Mouse (Mus musculus) adrenal gland, postnatal 4 days (tissue): ENCODE results near the gene Olfr286. TPM values are rescaled to one million over a fixed set of nuclear protein-coding genes. Genes with fewer than 3 reads are reported as not detected.

Experiments used
- DNase-seq, 2 experiments: peaks; one replicate each; pipeline ENCODE4 v3.0.0; 2021 to 2022; ENCODE audit warnings: low spot score in 2 of 2, mixed read lengths in 2 of 2
- long read RNA-seq, 2 experiments: library from polyadenylated mRNA; stranded (forward); transcript quantifications; one replicate each; pipeline ENCODE4 v2.0.0; 2021
- total RNA-seq, 2 experiments: library from RNA; stranded (reverse); gene quantifications; 2 replicates each; pipeline ENCODE4 v1.2.3; 2021

Gene Olfr286
- not detected for total RNA-seq
- long read RNA-seq, experiment 1: 0 reads
- long read RNA-seq, experiment 2: 0 reads

GRCm38 (mm10) chr15:98234350-98234749 lies at the start of gene Olfr286:
Gene Olfr286 (minus strand): TSS chr15:98234450.
- DNase-seq: no peak

DNA sequence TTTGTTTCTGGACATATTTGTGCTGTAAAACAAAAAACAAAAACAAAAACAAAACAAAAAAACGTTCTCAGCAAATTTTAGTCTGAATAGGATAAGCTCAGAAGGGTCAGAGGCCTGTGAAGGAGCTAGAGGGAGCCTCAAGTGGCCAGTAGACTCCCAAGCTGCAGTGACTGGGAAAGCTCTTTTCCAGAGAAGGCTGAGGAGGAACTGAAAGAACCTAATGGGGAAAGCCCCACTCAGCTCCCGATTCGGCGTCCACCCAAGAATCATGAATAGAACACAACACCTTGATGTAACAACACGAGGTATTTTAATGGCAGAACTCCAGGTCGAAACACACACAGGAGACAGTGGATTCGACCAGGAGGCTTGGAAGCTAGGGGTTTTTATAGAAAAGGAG lies 23.5 kb upstream of the Olfr286 start:
- no peak for DNase-seq

DNA sequence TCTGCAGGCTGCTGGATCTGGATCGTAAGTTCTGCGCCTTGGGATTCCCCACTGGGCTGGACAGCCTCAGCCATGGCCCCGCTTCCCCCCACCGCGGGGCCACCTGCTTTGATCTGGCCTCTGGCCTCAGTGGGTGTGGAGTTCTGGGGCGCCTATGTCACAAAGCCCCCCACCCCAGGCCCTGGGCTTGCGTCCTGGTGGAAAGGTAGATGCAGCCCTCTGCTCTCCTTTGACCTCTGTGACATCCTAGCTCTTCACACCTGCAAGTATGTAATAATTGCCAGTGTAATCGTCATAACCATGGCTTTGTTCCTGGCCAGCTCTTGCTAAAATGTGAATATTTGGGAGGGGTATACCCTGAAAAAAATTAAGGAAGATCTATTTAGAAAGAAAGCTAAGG lies 22.9 kb upstream of the Olfr286 start, which contains the start of gene H1fnt:
Gene H1fnt, minus strand, starts transcription at position 101 of the 400 bp plus-strand sequence.
- DNase-seq: no peak

DNA sequence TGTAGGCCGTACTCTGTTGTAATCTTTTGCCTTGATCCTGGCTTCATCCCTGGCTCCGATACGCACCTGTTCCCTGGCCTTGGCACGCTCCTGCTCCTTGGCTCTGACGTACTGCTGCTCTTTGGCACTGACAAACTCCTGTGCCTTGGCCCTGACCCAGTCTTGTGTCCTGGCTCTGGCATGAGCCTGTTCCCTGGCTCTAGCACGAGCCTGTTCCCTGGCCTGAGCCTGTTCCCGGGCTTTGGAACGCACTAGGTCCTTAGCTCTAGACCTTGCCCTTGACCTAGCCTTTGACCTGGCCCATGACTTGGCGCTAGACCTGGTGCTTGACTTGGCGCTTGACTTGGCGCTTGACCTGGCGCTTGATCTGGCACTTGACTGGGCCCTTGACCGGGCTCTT lies 22.0 kb upstream of the Olfr286 start:
- no peak for DNase-seq

- no peak for DNase-seq
Measured at GRCm38 (mm10) chr15:98235442-98235841, 1.2 kb upstream of the Olfr286 start.

DNA sequence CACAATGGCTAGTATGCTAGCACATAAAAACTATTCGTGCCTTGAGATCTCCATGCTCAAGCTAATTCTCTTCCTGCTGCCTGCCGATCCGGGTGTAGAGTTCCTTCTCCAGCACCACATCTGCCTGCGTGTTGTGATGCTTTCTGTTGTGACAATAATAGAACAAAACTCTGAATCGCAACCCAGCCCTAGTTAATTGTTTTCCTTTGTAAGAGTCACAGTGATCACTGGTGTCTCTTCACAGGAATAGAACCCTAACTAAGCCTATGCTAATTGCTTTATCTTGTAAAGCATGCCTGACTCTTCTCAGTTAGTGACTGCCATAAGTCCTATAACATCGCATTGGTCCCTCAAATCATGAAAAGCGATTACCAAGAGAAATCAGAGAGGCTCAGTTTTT lies 8.2 kb downstream of the Olfr286 start:
- DNase-seq: no peak

GRCm38 (mm10) chr15:98225610-98226009 lies 8.6 kb downstream of the Olfr286 start:
- no peak for DNase-seq

DNA sequence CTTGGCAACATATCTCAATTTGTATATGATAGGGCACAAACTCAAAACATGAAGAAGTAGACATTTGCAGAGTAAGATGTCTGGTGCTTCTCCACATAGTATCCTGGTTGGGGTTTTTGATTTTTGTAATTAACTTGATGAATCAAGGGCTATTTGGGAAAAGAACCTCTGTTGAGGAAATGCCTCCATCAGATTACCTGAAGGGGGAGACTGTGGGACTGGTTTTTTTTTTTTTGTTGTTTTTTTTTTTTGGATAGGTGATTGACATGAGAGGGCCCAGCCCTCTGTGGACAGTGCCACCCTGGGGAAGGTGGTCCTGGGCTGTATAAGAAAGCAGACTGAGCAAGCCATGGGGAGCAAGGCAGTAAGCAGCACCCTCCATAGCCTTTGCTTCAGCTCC lies 11.9 kb downstream of the Olfr286 start:
- no peak for DNase-seq

GRCm38 (mm10) chr15:98220877-98221276 lies 13.4 kb downstream of the Olfr286 start, which contains the start of the genes Gm44579 and Olfr287:
Gene Gm44579 (minus strand): TSS chr15:98220977.
Gene Olfr287 (minus strand): TSS chr15:98221056.
- no peak for DNase-seq

- DNase-seq: no peak
Measured at GRCm38 (mm10) chr15:98214130-98214529, 20.1 kb downstream of the Olfr286 start.

DNA sequence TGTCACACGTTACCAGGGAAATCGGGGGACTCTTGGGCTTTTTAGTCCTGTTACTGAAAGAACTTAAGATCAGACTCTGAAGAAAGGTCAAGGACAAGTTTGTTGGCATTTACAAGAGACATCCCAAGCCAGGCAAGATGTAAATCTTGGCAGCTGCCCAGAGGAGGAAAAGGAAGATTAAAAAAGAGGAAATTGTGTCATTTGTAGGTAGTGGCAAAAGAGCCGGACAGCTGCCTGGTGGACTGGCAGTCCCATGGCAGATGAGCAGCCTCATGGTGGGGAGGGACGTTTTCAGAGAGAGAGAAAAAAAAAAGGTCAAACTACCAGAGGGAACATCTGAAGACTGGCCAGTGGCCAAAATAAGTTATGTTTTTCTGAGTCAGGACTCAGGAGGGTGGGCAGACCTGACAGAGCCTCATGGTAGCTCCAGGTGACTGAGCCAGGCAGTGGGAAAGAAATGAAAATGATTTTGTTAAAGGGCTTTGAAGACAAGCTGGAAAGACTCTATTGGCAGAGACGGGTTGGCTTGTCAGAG lies 20.8 kb downstream of the Olfr286 start:
- no peak for DNase-seq

GRCm38 (mm10) chr15:98209676-98210075 lies 24.6 kb downstream of the Olfr286 start:
- no peak for DNase-seq

- no peak for DNase-seq
Measured at GRCm38 (mm10) chr15:98195442-98195841, 38.8 kb downstream of the Olfr286 start, which contains the start of gene Olfr288. Gene Olfr288 (minus strand): TSS chr15:98195542.

- no peak for DNase-seq
Measured at GRCm38 (mm10) chr15:98184456-98184855, 49.8 kb downstream of the Olfr286 start.

DNA sequence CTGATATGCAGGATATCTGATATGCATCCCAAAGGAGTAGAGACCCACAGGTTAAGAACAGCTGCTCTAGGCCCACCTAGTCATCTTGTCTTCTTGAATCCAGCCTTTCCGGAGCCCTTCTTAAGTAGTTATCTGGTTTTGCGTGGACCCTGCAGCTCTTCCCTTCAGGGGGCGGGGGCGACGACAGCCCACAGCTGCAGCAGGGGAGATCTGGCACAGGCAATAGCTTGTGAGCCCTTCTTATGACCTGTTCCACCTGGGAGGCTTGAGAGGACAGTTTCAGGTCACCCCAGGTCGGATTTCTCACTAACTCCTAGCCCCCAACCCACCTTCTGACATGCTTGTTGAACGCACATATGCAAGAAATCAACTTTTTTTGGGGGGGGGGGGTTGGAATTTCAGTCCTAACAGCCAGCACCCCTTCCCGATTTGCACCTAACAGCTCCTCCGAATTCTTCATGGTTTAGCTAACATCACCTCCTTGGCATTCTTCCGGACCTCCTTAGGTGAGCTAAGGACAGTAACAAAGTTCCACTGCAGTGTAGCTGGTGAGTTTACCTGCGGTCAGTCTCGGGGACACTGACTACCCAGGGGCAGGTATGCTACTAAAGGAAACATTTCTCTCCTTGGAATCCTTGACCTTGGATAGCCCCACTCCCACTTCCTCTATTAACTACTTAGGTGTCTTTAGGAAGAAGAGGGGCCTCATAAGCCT lies 52.2 kb downstream of the Olfr286 start:
- DNase-seq: no peak

DNA sequence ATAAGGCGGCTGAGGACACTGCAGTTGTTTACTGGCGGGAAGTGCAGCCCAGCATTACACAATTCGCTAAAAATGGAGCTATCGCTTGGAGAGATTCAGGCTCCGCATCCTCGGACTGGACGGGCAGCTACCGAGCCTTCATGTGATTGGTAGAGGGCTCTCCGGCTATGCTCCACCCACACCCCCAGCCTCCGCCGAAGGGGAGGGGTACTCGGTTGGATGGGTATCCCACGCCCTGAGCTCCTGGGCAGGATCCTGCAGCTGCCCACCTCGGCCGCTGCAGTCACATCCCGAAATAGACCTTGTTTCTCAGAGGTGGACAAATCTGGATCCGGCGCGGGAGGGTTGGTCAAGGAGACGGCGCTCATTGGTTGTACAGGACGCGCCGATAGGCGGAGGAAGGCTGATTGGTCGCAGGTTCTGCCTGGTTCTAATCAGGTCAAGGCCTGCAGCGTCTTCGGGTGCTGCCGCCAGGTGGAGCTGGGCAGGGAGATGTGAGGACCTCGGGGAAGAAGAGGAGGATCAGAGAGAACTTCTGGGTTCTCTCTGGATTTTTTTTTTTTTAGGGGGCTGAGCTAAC lies 53.0 kb downstream of the Olfr286 start:
- peak; percentile 64 to 84 for DNase-seq

DNA sequence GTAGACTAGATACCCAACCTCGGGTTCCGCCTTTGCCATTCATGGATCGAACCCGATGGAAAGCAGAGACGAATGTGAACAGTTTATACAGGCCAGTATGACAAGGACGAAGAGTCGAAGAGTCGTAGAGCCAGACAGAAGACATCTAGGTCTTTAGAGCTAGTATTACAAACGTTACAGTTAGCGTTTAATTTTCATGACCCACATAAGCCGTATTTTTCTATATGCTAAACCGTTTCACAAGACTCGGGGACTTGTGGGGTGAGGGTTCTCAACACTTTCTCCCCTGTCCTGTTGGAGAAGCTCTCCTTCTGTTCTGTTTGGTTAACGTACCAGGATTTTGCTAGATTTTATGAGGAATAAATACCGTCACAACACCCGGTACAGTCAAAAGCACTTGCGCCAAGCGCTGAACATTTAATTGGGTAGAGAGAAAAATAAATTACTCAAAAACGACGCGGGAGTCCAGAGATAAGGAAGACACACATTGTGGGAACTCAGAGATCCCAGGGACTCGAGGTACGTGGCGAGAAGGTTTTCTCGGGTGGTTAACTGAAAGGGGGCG lies 53.6 kb downstream of the Olfr286 start:
- DNase-seq: no peak

GRCm38 (mm10) chr15:98177320-98177719 lies 56.9 kb downstream of the Olfr286 start:
- DNase-seq: no peak
